Mouse (Mus musculus) CH12.LX (cell line): ENCODE measurements around the gene Stfa2l1.
"Not testable (repeated sequence)": the region's sequence is repeated elsewhere in the genome, so short reads cannot be mapped to it uniquely, and the experiment has no call there.

Source experiments
- BHLHE40 ChIP-seq: IDR thresholded peaks from 2 replicates; pipeline ENCODE4 v1.6.1; 2011; ENCODE audit warnings: mild to moderate bottlenecking, low read depth, low read length, improper control_type of control experiment
- CTCF ChIP-seq, 2 experiments: IDR thresholded peaks in 1 of 2; conservative IDR thresholded peaks in 1 of 2; 2 replicates each; pipeline ENCODE4 v1.5.1; 2011 to 2012; ENCODE audit warnings: low read depth in 2 of 2, low read length in 2 of 2, improper control_type of control experiment in 1 of 2, inconsistent platforms in 1 of 2, mild to moderate bottlenecking in 1 of 2, moderate library complexity in 1 of 2
- EP300 ChIP-seq: IDR thresholded peaks from 2 replicates; pipeline ENCODE4 v1.6.1; 2011; ENCODE audit warnings: low read length, improper control_type of control experiment
- HCFC1 ChIP-seq: IDR thresholded peaks from 2 replicates; pipeline ENCODE4 v1.6.1; 2012; ENCODE audit warnings: low read depth, mild to moderate bottlenecking, inconsistent platforms, low read length, improper control_type of control experiment
- JUND ChIP-seq: conservative IDR thresholded peaks from 2 replicates; pipeline ENCODE4 v1.6.1; 2011; ENCODE audit warnings: low read depth, low read length, improper control_type of control experiment
- KAT2A ChIP-seq: IDR thresholded peaks from 2 replicates; pipeline ENCODE4 v1.6.1; 2012; ENCODE audit warnings: low read length, improper control_type of control experiment, inconsistent platforms; ENCODE audit not compliant: insufficient replicate concordance
- MXI1 ChIP-seq: IDR thresholded peaks from 2 replicates; pipeline ENCODE4 v1.6.1; 2011; ENCODE audit warnings: mild to moderate bottlenecking, low read depth, low read length, improper control_type of control experiment
- POLR2A ChIP-seq: IDR thresholded peaks from 2 replicates; pipeline ENCODE4 v1.6.1; 2011; ENCODE audit warnings: low read depth, mild to moderate bottlenecking, improper control_type of control experiment, low read length
- RCOR1 ChIP-seq: conservative IDR thresholded peaks from 2 replicates; pipeline ENCODE4 v1.6.1; 2012; ENCODE audit warnings: low read depth, mild to moderate bottlenecking, inconsistent platforms, low read length, improper control_type of control experiment
- TCF12 ChIP-seq: IDR thresholded peaks from 2 replicates; pipeline ENCODE4 v1.6.1; 2014; ENCODE audit warnings: low read depth, mild to moderate bottlenecking, inconsistent platforms, low read length, improper control_type of control experiment
- UBTF ChIP-seq: IDR thresholded peaks from 2 replicates; pipeline ENCODE4 v1.6.1; 2012; ENCODE audit warnings: low read depth, mild to moderate bottlenecking, inconsistent platforms, low read length, improper control_type of control experiment, moderate library complexity
- ZC3H11A ChIP-seq: IDR thresholded peaks from 2 replicates; pipeline ENCODE4 v1.6.1; 2012; ENCODE audit warnings: low read depth, mild to moderate bottlenecking, inconsistent platforms, low read length, improper control_type of control experiment

DNA sequence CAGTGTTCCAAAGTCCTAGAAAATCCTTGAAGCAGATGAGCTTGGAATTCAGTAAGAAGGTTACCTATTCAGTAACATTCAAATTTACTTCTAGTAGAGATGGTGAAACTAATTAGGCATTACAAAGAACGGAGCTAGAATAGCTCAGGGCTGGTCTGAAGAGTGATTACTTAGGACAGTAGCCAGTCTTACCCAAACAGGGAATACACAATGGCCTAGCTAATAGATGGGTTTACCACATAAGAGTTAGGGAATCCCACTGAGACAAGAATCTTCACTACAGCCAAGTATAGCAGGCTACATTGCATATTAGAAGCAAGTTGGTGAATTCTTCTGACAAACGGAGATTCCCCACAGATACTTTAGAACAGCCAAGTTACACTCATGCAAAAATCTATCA, 49.1 kb downstream of the Stfa2l1 start:
- TF ChIP-seq POLR2A; BHLHE40; CTCF (conservative IDR thresholded peaks at IDR 0.05 in 1 of 2, IDR thresholded peaks at IDR 0.05 in 1 of 2; ENCODE audit: low read depth in 2 of 2, low read length in 2 of 2); MXI1; EP300; KAT2A; ZC3H11A; RCOR1; UBTF; HCFC1; TCF12; JUND: not testable (repeated sequence)
